Mouse (Mus musculus): ENCODE results near the gene 4930548H24Rik. TPM values are rescaled to one million over a fixed set of nuclear protein-coding genes. Genes with fewer than 3 reads are reported as not detected.

Gene 4930548H24Rik
- 0.03 and 0.05 TPM in 2 replicates for polyA plus RNA-seq (2012; rRNA removed)

DNA sequence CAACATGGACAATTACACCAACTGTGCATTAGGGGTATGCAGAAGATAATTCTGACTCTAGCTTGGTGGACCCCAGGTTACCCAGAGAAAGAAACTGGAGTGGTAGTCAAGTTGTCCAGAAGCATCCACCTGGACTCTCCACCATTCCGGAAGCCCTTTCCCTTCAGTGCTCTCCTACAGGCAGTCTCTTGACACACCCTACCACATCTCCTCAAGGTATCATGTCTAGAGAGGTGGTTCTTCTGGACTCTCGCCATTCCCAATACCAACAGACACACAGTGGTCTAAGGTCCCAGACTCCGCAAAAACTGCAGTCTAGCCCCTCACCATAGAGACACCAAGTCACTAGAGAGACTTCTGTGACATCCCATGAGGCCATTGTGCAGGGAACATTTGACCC lies at the start of gene 4930548H24Rik:
TSS of gene 4930548H24Rik (plus strand) at position 301 of the 400 bp plus-strand sequence.

DNA sequence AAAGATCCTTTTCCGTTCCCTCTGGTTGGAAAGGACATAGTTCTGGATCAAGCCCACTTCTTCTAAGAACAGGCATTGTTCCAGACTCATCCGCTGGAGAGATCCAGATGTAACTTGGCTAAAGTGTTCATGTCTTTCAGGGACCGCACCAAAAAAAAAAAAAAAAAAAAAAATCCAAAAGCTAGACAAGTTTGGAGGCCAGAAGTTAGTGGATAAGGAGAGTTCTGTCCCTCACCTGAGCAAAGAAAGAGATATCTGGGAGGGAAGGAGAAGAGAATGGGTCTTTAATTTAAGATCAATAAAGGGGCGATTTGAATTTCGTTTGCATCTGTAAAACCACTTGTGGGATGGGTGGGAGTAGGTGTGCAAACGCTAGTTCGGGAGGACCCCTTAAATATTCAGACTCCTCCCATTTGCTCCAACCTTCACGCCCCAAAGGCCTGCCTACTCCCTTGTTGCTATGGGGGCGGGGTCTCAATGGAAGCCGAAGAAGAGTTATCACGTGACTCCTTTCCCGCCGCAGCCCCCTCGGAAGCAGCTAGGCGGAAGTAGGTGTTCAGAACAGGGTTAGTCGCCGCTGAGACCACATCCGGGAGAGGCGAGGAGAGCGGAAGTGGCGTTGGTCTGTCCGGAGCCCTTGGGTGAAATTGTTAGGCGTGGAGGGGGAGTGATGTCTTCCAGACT lies 33.5 kb upstream of the 4930548H24Rik start, which contains the start of gene Zfp512:
TSS of gene Zfp512 (plus strand) at position 554 of the 684 bp plus-strand sequence.

DNA sequence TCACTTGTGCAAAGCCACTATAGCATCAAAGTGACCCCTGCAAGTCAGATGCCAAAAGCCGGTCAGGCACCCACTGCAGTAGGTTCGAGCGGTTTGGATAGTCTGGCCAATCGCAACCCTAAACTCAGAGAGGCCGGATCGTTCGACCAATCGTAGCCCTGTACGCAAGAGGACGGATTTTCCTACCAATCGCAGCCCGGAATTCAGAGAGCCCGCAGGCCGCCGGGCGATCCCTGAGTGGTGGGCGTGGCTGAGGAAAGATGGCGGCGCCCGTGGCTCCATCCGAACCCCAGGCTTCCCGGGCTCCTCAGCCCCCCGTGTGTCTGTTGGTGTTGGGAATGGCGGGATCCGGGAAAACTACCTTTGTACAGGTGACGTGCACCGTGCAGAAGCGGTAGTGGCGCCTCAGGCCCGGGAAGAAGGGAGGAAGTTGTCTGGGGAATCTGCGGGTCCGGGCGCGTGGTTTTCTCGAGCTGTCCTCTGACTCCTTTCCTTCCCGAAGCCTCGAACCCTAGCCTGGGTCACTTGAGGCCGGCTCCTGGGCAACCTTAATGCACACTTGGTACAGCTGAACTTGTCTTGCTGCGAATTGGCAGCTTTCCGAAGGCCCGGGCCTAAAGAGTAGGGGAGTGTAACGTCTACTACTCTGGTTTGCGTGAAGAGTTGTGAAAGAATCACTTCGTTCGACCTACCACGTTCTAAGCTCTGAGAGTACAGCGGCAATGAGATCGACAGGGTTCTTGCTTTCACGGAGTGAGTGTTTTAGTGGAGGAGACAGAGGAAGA lies 9.2 kb downstream of the 4930548H24Rik start, which contains the start of gene Gpn1:
TSS of gene Gpn1 (plus strand) at position 229 of the 785 bp plus-strand sequence.

DNA sequence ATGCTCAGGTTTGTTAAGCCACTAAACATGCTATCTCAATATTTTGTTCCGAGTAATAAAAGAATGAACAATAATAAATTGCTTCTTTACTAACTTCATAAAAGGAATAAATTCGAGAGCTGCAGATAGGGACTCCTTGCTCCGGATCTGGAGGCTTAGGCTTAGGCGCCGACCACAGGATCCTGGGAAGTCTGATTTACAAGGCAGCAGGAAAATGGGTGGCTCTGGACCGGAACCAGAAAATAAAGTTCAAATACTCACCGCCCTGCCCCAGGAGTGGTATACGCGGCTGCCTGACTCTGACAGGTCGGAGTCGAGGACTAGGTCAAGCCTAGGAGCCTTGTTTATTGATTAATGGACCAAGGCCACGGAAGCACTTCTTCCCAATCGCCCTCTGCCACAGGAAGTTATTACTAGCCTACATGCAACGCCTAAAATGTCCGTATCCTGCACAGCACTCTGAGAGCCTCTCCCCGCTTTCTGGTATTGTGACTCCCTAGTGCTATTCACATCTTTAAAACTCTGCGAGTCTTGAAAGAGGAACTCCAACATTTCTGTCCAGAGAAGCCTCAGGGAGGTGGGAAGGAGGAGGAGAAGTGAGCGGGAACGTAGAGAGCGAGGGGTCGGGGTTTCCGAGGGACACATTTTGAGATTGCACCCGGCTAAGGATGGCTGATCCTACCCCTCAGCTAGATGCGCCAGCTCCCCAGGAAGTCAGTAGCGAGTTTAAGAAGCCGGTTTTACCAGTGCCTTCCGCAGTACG lies 41.0 kb downstream of the 4930548H24Rik start, which contains the start of gene Slc4a1ap:
TSS of gene Slc4a1ap (plus strand) at position 642 of the 763 bp plus-strand sequence.

DNA sequence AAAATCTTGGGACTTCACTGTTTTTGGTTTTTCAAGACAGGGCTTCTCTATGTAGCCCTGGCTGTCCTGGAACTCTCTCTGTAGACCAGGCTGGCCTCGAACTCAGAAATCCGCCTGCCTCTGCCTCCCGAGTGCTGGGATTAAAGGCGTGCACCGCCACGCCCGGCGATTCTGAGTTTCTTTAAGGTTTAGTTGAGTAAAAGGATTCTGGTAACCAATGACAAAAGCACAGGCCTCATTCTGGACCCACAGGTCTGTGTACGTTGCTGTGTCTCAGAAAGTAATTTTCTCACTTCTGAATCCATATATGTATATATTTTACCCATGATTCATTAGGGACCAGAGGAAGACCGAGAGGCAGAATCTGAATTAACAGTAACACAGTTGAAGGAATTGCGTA lies 42.2 kb downstream of the 4930548H24Rik start, which contains the start of gene Supt7l:
TSS of gene Supt7l (minus strand) at position 101 of the 400 bp plus-strand sequence.

Other genes with a start within 250 kb of the 4930548H24Rik start
- gene Nrbp1, start 244.9 kb upstream of the 4930548H24Rik start, polyA plus RNA-seq (2012; rRNA removed), result 27.8 and 31.3 TPM in 2 replicates
- gene Gm9970, start 244.5 kb upstream of the 4930548H24Rik start, polyA plus RNA-seq (2012; rRNA removed), result not detected in 2 replicates
- gene Krtcap3, start 234.0 kb upstream of the 4930548H24Rik start, polyA plus RNA-seq (2012; rRNA removed), result 3.9 and 4.7 TPM in 2 replicates
- 3.4 and 3.7 TPM in 2 replicates for gene Ift172, start 194.6 kb upstream of the 4930548H24Rik start, polyA plus RNA-seq (2012; rRNA removed)
- 4.5 and 5.1 TPM in 2 replicates for gene Fndc4, start 189.7 kb upstream of the 4930548H24Rik start, polyA plus RNA-seq (2012; rRNA removed)
- gene Gckr, start 188.3 kb upstream of the 4930548H24Rik start, polyA plus RNA-seq (2012; rRNA removed), result 15.1 and 17.6 TPM in 2 replicates
- 9.2 and 10.1 TPM in 2 replicates for gene Zfp512, start 33.3 kb upstream of the 4930548H24Rik start, polyA plus RNA-seq (2012; rRNA removed)
- 7.3 and 7.8 TPM in 2 replicates for gene Gpn1, start 9.0 kb downstream of the 4930548H24Rik start, polyA plus RNA-seq (2012; rRNA removed)
- 9.8 and 11.3 TPM in 2 replicates for gene Slc4a1ap, start 41.3 kb downstream of the 4930548H24Rik start, polyA plus RNA-seq (2012; rRNA removed)
- gene Supt7l, start 42.1 kb downstream of the 4930548H24Rik start, polyA plus RNA-seq (2012; rRNA removed), result 5.6 and 6.4 TPM in 2 replicates
- 88.2 and 97.4 TPM in 2 replicates for gene Mrpl33, start 111.2 kb downstream of the 4930548H24Rik start, polyA plus RNA-seq (2012; rRNA removed)
- gene Rbks, start 211.9 kb downstream of the 4930548H24Rik start, polyA plus RNA-seq (2012; rRNA removed), result 9.4 and 11.7 TPM in 2 replicates
- gene Babam2, start 211.9 kb downstream of the 4930548H24Rik start, polyA plus RNA-seq (2012; rRNA removed), result 12.8 and 17.5 TPM in 2 replicates

Measured in liver, embryonic 14 days (tissue).